Mouse (Mus musculus): ENCODE results near the gene Slc9a9.

Slc9a9 gene

DNA sequence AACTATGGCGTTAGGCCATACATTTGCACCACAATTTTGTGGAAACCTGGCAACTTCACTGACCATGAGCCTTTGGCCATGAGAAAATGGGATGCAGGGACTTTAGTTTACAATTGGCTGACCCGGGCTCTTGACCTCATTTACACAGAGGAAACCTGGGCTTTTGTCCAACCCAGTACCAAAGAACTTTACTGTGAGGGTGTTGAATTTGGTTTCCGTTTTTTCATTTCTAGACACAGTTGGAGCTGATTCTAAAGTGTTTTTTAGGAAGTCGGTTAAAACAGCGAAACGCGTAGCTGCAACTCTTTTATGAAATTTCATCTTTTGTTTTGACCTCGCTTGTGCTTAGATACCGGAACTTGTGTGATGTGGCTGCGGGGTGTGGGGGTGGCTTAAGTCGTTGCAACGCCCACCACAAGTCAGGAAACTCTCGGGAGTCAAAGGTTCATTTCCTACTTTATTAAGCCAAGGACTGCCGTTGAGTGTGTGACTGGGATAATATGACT is 402.8 kb downstream of the Slc9a9 start:
- in situ Hi-C loops (cut with MboI, MseI): no loop called here

DNA sequence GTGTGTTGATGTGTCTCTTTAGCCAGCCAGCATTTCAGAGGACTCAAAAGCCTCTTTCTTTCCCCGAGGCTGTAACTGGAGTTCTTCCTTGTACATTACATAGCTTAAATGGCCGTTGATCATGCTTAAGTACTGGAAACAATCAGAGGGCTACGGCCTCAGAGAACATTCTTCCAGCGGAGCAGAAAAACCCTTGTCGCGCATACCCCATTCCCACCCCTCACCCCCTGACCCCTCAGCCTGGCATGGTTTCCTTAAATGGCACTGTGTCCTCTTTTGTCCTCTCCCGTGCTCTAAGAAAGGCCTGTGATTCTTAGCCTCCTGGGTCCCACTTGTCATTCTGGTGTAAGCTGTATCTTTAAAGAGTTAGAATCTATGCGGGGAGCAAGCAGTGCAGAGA is 404.0 kb downstream of the Slc9a9 start:
- in situ Hi-C loops (cut with MboI, MseI): no loop called here

DNA sequence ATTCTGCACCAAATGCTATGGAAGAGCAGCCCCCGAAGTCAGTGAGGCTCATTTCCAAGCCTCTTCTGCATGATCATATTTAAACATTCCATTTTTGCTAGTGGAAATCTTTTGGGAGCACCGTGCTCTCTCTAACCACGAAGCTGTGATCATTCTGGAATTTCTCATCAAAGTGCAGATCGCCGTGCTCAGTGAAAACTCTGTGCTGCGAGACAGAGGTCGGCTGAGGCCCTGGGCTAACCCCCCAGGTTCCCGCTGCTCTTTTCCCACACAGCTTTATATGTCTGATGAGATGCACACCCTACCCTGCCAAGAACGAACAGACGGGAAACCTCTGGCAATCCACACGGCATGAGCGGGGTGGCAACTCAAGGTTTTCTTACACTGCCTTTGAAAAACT is 406.1 kb downstream of the Slc9a9 start:
- in situ Hi-C loops (cut with MboI, MseI): no loop called here

DNA sequence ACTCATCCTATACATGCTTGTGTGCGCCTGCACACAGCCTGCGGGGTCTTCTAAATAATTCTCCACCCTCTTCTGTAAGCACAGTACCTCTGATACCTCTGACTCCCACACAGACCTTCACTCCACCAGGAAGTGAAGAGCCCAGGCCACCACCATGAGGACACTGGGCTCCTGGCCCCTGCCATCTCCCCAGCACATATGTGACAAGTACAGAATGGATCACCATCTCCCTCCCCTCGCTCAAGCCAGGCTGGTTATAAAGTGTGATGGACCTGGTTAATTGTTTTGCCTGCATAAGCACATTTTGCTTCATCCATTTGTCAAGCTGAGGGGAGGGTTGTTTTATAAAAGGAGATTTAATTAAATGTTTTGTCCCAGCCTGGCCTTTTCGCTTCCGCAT is 408.2 kb downstream of the Slc9a9 start:
- in situ Hi-C loops (cut with MboI, MseI): no loop called here

DNA sequence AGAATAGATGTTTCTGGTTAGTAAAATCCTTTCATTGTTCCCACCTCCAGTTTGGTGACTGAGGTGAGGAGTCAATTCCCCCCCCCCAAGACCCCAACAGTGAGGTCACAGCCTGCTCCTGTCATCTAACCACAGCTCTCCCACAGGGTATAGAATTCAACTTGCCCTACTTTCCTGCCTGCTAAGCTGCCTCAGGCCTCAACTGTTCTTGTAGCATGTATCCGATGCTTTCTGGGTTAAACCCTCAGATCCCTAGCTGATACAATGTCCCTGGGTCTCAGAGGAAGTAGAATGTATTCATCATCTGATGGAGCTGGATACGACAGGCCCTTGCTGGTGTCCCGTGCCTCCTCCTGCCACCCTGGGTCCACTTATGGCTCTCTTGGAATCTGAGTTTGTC is 408.9 kb downstream of the Slc9a9 start:
- in situ Hi-C loops (cut with MboI, MseI): no loop called here

DNA sequence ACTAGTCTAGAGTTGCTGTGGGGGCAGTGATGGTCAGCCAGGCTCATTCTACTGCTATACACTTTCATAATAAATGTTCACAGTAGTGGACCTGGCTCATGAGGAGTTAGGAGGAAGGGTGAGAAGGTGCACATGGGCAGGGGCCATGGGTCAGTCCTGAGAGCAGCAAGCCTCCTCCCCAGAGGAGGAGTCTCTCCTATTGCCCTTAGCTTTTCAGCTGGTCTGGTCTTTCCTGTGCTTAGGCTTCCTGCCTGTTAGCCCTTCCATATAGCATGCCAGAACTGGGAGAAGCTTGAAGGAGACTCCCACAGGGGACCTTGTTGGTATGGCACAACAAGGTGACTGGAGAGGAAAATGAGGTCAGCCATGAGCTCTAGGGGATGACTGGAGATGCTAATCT is 410.2 kb downstream of the Slc9a9 start:
- in situ Hi-C loops (cut with MboI, MseI): no loop called here

DNA sequence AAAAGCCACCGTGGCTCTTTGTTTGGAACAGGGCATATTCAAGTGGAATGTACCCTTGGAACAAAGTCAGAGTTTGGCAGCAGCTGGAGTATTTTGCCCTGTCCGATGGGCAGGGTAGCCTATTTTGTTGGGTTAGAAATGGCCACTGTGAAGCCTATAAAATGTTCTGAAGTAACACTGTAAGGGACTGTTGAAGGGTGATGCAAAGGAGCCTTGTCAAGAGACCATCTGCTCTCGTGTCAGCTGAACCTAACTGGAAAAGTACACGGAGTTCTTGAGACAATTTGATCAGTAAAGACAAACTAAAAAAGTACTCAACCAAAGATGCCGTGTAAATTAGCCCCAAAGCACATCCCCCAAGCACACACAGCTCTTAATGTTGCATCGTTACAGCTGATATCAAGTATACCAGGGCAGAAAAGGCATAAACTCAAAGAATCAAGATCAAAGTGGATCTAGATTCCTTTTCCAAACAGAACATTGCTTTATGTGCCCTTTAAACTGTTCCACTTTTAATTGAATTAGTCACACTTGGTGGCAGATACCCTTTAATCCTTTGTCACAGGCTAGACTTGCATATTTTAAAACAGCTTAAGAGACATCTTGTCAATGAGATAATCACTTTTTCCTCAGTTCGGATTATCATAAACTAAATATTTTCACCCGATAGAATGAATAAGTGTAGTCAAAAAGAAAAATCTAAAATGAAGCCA is 416.6 kb downstream of the Slc9a9 start:
- in situ Hi-C loops (cut with MboI, MseI): no loop called here

DNA sequence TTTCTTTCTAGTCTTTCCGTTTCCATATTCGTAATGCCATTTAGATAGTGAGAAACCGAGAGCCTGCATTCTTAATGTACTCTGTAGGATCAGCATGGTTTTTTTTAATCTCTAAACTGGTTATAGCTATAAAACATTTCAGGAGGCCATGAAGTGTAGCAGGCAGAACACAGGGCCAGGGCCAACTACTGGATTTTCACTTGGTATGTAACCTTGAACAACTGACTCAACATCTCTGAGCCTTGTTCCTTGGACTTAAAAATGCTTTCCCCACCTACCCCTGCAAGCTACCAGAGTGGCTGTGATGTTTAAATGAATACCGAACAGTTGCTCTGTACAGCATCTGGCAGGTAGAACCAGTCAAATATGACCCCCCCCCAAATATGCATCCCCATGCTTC is 418.5 kb downstream of the Slc9a9 start:
- in situ Hi-C loops (cut with MboI, MseI): no loop called here

DNA sequence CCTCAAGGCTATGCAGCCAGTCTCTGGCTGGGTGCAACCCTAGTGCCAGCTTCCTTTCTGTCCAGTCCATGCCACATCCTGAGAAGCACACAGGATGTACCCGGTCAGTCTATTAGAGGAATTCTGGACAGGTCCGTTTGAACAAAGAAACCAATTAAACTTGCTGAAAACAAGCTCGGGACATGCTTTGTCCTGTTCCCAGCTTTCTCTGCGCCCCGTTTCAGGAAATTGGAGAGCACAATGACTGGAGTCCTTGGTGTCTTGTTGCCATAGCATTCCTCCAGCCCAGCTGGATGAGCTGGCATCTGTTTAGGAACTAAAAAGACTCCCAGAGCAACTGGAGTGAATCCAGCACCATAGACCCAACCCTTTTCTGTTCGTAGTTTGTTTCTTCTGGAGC is 419.3 kb downstream of the Slc9a9 start:
- in situ Hi-C loops (cut with MboI, MseI): no loop called here

DNA sequence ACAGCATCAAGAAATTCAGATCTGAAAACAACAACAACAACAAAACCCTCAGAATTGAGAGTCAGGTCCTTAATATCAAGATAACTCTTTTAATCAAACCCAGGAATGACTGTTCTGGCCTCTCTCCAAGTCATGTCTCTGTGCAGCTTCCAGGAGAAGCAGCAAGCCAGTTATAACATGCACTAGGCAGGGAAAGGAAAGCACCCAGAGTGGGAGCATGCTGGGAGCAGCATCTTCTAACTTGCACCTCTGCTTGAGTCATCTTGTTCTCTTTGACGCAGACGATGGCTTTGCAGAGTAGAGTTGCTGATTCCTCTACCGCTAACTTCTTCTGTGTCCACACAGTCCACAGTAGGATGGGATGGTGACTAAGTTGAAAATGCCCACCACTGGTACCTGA is 426.8 kb downstream of the Slc9a9 start:
- in situ Hi-C loops (cut with MboI, MseI): no loop called here

DNA sequence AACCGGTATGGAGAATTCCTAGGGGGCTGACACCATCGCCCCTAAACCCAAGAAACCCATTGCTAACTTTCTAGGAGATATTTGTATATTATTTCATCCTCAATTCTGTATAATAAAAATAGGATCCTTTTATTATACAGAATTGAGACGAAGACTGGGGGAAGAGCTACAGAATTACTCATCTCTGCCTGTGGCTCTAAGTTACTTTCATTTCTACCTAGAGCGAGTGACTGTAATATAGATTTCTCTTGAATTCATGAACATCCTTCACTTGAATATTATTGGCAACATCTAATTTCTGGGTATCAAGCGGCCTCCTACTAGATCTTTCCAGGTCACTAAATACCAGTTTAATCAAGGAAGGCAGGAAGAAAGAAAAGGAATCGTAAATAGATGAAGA is 436.1 kb downstream of the Slc9a9 start:
- in situ Hi-C loops (cut with MboI, MseI): no loop called here

DNA sequence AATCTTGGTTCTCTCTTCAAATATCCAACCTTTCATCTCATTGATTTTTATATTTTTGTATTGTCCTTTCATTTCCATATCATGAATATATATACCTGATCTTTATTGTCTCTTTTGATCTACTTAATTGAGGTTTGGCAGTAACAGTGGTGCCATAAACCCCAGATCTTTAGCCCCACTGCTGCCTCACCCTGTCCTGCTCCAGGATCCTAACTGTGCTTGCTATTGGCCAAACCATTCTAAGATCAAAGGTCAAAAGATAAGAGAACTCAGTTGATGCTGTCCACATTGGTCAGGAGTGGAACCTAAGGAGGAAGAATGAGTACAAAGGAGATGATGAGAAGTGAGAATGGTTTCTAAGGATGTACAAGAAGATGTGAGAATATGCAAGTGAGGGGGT is 440.1 kb downstream of the Slc9a9 start:
- in situ Hi-C loops (cut with MboI, MseI): no loop called here

DNA sequence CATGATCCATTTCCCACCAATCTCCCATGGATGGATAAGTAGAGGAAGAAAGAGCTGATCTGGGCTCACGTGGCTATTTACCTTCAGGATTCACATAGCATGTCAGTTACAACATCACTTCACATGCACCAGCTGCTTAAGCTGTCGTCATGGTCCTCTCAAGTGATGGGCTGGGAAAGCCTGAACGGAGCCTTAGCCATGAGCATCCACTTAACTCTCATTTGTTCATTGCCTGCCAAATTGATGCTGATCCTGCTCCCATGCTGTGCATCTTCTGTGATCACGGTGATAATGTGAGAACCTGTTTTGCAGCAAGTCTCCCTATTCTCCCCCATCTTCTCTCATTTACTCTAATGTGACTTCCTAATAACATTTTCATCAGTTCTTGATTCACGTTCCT is 441.1 kb downstream of the Slc9a9 start:
- in situ Hi-C loops (cut with MboI, MseI): no loop called here

DNA sequence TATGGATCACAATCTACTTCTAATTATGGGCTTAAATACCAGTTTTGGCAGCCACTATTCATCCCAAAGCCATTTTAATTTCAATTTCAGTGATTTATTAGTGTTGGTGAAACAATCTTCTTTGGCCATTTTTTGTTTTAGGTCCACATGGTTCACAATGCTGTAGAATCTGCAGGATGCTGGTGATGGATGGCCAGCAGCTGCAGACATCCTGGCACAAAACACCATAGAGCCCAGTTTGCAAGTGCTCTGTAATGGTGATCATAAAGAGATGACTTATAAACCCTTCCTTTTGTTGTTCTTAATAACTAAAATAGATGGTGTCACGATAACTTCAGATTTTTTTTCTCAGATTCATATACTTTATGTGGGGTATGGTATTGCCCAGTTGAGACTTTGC is 442.0 kb downstream of the Slc9a9 start:
- in situ Hi-C loops (cut with MboI, MseI): no loop called here

DNA sequence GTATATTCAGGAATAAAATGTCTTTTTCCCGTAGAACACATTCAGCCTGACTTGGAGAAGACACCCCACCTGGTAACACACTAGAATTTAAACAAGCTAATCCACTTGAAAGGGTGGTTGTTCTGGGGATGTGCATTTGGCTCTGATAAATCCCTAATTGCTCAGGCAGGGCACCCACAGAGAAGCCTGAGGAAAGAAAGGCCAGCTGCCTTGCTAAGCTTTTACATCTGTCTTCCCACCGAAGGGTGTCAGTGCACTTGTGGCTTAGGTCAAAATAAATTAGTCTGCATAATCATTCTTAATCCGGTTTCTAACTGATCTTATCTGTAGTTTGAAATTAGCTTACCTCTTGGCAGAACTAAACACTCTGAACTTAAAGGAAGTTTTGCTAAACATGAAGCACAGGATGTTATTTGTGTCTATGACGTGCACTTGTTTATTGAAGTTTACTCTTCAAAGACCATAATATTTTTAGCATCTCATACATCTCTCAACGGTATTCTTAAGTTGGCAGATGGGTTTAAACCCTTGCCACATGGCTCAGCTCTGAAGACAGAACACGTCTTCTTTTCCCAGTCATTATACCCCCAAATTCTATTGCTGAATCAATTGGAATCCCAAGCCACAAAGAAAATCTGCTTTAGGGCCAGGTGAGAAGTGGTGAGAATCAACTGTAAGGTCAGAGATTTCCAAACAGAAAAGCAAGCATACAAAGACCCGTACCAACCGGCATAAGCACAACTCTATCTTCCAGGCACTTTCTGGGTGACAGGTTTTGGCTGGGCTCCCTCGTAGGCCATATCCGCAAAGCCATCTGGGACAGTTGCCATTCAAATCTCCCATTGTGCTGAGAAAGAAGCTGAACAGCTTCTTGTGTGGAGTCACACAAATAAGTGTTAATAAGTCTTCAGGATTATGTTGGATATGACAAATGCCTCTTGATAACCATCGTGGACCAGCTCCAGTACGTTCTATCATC is 443.7 kb downstream of the Slc9a9 start:
- in situ Hi-C loops (cut with MboI, MseI): no loop called here

DNA sequence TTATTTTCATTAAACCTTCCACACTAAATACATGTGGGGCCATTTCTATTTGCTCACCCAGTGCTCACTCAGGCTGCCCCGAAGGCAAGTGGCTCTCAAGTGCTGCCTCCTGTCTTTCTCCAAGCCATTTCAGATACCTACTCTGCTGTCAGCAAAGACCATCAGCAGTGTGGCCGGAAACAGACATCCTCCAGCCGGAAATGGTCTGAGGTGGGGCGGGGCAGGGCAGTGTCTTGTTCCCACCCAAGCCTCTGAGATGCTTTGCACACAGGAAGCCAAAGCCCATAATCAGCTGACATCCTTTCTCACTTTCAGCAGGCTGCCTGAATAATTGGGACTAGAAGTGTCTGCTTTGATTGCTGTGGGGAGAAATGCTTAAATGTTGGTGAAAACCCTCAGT is 450.4 kb downstream of the Slc9a9 start:
- in situ Hi-C loops (cut with MboI, MseI): no loop called here

DNA sequence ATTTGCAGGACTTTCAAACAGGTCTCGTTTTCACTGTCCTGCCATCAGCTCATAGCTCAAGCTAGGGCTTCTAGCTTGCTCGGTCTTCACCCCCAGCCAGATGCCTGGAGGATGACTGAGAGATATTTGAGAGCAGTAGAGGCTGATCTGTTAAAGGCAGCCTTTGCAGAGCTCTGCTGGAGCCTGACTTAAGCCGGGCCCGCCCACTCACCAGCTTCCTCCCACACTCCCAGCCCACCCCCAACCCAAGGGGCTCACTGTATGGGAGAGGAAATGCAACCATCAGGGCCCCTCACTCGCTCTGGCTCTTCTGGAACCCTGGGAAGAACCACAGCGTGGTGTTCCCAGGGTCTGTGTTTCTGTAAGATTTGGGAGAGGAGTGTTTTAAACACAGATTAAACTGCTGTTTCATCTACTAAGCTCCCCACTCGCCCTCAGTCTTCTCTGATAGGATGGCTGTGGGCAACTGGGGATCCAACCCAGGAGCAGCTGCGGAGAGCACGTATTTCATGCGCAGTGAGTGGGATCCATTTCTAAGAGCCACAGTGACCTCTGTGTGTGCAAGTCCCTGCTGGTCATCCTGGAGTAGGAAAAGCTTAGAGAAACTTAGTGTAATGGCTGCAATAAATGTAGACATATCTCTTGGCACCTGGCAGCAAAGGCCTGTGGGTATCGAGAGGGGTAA is 451.6 kb downstream of the Slc9a9 start:
- in situ Hi-C loops (cut with MboI, MseI): no loop called here

DNA sequence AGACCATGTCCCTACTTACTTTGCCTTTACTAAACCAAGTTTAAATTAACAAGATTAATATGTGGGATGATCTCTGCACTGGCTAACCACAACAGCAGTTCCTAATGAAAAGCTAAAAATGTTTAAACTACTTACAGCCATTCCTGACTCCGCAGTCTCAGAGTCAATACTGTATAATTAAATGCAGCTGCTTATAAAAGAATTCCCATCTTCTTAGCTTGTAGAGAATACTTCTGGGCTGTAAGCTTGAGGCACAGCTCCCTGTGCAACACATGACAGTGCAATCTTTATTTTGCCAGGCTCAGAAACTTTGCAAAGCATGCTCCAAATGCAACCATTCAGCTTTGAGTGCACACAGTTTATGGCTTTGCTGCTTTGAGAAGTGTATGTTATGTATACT is 456.0 kb downstream of the Slc9a9 start:
- in situ Hi-C loops (cut with MboI, MseI): no loop called here

DNA sequence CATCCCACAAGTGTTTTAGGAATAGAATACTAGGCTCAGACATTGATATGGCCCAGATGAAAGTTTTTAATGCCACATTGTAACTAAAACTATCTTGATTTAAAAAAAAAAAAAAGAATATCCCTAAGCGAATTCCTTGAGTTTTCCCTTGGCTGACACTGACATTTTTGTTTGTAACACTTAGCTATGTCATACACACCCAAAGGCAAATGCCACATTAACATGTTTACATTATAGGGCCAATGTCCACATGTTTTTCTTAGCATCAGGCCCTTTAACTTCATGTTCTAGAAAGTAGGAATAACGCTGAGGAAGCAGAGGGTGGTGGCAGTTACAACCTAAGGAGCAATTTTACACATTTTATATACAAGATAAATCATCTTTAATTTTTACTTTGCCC is 458.1 kb downstream of the Slc9a9 start:
- in situ Hi-C loops (cut with MboI, MseI): no loop called here

DNA sequence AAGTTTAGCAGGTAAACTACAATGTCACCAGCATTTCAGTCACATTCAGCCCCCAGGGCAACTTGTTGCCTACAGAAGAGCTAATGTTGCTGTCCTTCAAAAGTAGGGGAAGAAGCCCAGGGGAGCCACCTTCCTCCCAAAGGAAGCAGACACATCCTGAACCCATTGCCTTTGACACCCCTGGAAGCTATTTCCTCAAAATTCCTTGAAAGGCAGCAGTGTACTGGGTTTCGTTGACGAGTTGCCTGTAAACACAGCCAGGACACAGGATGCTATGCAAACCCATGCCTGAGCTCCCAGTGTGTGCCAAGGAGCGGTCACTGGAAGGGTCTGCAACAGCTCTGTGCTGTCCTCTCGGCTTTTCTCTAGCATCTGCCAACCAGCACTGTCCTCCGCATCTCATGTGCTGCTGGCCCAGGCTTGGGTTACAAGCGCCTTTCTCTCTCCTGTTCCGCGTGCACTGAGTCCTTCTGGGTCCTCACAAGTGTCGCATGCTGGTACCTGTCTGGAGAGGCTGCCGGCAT is 479.6 kb downstream of the Slc9a9 start:
- in situ Hi-C loops (cut with MboI, MseI): no loop called here

DNA sequence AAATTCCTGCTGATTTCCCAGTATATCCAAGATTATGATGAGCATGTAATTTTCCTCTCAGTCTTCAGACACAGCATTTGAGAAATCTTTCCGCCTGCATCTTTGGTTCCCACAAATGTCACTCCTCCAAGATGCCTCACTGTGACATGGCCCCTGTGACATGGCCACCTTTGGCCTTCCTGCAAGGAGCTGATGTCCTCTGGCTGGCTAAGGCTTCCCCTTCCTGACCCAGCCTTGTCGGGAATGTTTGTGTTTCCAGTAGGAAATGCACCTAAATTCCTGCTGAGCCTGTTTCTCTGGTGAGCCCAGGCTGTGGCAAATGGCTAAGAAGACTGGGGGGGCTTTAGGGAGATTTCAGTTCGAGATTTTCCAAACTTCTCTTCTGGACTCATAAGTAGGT is 480.4 kb downstream of the Slc9a9 start:
- in situ Hi-C loops (cut with MboI, MseI): no loop called here

DNA sequence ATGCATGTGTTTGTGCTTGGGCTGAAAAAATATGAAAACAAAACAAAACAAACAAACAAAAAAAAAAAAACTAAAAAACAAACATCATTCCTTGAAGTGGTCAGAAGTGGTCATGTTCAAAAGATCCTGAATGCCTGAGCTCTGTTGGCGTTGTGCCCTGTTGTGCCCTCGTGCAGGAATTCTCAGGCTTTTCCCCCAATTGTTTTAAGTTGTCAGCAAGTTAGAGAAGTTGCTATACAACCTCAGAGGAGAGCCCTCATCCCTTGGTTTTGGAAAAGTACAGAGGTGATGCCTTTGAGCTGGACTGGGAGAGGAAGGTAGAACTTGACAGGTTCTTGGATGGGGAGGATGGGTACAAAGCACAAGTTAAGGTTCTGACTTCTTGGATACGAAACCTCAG is 480.9 kb downstream of the Slc9a9 start:
- in situ Hi-C loops (cut with MboI, MseI): no loop called here

All from T-helper 1 cell (primary cell).